Mouse (Mus musculus) C2C12 (cell line): ENCODE results near the gene Stip1.

Experiments
- CTCF ChIP-seq: IDR thresholded peaks from one replicate; pipeline ENCODE4 v1.5.1; 2011; ENCODE audit not compliant: control insufficient read depth, insufficient read depth, insufficient read length
- USF1 ChIP-seq: IDR thresholded peaks from one replicate; pipeline ENCODE4 v1.6.1; 2011; ENCODE audit warnings: low read depth, mild to moderate bottlenecking, control low read depth, moderate library complexity

- no peak for TF ChIP-seq CTCF
- TF ChIP-seq USF1: no peak
Observed at GRCm38 (mm10) chr19:7057126-7057721, 17.5 kb upstream of the Stip1 start.
